Mouse (Mus musculus): Measurements from ENCODE around the gene Ttc23.
A peak's percentile ranks its signal among the peaks of the same experiment; 100 is the strongest.

Ttc23 gene

DNA sequence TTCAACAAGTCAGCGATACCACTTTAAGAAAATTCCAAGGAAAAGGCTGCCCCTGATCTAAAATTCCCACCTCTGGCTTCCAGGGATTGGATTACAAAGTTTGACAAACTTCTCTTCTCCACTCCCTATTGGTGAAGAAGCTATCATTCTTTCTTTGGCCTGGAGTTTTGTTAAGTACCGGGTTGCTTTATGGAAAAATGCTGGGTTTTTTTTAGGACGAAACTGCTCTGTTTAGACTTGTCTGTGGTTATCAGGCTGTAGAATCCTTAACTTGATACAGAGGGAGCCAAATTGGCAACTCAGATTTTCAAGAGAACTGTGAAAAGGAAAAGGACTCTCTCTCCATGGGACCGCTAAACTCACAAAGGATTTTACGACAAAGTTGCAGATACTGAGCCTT lies at the start of gene Ttc23:
TSS of gene Ttc23 (plus strand) at position 134 of the 400 bp plus-strand sequence.
- DNase-seq, result no peak

DNA sequence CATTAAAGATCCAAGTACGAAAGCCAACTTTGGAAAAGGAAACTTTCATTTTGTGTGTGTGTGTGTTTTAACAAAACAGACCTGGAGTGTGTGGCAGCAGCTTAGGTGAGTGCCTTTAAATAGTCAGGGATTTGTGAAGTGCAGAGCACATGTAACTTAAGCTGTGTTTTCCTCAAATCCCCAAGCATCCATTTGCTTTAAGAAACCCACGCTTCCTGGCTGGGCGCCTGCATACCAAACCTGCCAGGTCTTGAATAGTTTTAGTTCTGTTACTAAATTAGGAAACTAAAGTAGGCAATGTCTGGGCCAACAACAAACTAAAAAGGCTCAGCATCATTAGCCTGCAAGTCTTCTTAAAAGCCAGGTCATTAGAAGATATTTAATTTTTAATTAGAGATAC lies 49.2 kb upstream of the Ttc23 start:
- DNase-seq, result no peak

GRCm38 (mm10) chr7:67605114-67605513 lies 42.1 kb upstream of the Ttc23 start:
- no peak for DNase-seq

GRCm38 (mm10) chr7:67606250-67606649 lies 41.0 kb upstream of the Ttc23 start:
- DNase-seq, result no peak

DNA sequence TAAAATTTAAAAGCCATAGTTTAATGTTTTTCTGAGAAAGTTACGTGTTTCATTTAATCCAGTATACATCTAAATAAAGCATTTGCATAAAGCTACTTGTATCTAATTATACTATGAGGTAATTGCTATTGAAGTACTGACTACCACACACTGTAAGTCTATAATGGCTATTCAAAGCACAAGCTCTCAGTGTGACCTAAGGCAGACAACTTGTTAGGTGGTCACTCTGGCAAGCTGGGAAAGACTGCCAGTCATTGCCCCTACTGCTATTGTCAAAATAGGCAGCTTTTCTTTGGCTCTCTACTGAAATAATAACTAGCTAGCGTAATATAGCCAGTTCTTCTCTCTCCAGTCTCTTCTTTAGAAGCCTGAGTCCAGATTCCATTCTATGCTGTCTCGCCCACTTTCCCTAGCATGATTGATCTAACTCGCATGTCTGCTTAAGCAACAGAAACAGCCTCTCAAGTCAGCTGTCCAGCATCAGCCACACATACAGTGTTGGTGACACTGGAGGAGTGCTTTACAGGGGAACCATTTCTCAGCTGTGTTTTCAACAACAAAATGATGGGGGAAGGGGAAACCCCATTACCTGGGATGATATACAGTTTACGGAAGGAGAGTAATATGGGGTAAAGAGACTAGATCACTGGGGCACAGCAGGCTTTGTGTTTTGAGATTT lies 39.4 kb upstream of the Ttc23 start:
- no peak for DNase-seq

- no peak for DNase-seq
Observed at GRCm38 (mm10) chr7:67608348-67609024, 38.7 kb upstream of the Ttc23 start.

GRCm38 (mm10) chr7:67613795-67614463 lies 33.3 kb upstream of the Ttc23 start:
- no peak for DNase-seq

- no peak for DNase-seq
Observed at GRCm38 (mm10) chr7:67614464-67614861, 32.7 kb upstream of the Ttc23 start.

DNA sequence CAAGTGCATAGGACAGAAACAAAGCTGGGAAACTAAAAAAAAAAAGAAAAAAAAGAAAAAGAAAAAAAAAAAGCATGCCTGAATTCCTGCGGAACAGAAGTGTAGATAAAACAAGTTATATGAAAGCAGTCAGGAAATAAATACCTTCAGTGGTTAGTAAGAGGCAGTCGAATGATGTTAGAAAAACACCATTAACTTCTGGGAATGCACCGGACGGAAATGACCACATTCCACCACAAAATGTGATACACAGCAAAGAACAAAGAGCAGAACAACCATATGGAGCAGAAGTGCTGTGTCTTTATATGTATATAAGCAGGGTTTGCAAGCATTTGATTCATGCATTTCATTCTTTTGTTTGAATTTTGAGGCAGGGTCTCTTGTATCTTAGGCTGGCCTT lies 30.3 kb upstream of the Ttc23 start:
- DNase-seq, result no peak

- no peak for DNase-seq
Observed at GRCm38 (mm10) chr7:67617646-67618045, 29.6 kb upstream of the Ttc23 start.

DNA sequence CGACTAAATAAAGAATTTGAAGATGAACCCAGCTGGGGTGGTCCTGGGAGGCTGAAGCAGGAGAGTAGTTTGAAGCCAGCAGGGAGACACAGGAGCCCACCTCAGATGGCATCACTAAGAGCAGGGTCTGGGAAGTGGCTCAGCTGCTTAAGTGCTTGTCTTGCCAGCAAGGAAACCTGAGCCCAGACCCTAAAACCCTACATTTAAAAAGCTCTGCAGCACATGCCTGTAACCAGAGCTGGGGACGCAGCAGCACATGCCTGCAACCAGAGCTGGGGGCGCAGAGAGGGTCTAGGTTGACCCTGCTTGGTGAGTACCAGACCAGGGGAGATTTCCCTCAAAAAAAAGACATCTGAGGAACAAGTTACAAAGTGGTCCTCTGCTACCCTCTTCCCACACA lies 28.9 kb upstream of the Ttc23 start:
- no peak for DNase-seq

DNA sequence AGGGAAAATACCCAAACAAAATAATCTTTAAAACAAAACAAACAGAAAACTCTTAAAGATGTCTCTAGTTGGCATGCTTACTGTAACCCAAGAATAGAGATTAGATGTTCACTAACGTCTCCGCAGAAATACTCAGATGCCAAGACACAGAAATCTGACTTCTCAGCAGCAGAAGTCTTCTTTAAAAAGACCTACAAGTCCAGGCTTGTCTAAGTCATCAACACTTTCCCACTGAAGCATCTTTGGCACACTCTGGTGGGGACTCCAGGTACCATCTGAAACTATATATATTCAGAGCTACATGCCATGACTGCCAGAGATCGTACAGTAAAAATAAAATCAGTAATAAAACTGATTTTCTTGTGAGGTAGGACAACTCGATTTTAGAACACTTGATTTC lies 27.4 kb upstream of the Ttc23 start:
- DNase-seq, result no peak

GRCm38 (mm10) chr7:67622151-67622550 lies 25.1 kb upstream of the Ttc23 start:
- no peak for DNase-seq

DNA sequence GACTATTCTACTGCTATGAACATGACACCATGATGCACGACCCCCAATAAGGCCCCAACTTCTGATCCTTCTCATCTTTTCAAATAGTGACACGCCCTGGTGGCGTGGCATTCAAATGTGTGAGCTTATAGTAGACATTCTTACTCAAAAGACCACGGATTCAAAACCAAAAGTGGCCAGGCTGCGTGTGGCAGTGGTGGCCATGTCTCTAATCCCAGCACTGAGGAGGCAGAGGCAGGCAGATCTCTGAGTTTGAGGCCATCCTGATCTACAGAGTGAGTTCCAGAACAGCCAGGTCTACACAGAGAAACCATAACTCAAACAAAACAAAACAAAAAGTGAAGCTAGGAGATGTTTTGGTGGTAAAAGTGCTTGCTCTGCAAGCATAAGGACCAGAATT lies 20.5 kb upstream of the Ttc23 start:
- no peak for DNase-seq

DNA sequence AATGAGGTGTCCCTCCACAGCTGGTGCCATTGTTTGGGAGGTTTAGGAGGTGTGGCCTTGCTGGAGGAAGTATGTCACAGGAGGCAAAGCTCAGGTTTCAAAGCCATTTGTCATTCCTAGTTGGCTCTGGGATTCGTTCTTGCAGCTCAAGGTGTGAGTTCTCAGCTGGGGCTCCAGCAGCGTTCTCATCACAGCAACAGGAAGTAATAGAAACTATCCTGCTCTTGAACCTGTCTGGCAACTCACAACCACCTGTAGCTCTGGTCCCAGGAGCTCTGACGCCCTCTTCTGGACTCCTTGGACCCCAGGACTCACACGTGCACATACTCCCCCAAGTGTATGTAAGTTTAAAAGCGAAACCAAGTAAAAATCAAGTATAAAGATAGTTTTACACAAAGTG lies 17.5 kb upstream of the Ttc23 start:
- no peak for DNase-seq

DNA sequence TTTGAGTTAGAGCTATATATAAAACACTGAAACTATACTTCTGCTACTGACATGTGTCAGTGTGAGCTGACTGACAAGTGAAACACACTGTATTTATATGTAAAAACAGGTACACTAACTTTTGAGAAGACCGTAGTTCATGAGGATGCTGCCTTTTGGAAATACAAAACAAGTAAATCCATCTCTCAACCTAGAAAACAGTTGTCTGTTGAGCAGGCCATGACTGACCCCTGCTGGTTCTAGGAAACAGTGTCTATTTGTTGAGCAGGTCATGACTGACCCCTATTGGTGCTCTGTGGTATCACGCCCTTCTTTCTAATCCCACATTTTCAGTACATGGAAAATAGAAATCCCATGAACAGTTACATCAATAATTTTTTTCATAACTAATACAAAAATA lies 16.4 kb upstream of the Ttc23 start:
- DNase-seq, result peak; percentile 69

DNA sequence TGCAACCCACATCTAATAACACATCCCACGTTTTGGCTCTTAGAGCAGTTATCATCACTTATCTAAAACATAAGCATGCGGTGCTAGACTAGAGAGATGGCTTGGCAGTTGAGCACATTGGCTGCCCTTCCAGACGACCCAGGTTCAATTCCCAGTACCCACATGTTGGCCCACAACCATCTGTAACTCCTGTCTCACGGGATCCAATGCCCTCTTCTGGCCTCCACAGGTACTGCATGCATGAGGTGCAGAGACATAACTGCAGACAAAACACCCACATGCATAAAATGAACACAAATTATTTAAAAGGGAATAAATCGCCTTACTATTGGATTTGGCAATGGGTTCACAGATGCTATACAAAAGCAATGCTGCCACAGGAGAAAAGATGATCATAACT lies 14.8 kb upstream of the Ttc23 start:
- DNase-seq, result no peak

DNA sequence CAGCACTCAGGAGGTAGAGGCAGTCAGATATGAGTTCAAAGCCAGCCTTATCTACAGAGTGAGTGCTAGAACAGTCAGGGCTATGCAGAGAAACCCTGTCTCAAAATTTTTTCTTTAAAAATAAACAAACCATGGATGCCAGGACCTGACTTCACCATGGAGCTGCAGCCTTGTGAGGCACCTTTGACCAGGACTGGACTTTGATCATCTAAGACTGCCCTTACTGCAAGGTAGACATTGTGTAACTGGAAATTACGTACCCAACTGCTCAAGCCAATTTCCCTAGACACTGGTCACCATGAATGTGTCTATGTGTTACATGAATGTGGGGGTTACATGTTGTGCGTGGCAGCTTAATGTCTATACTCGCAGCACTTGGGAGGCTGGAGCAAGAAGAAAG lies 13.0 kb upstream of the Ttc23 start:
- DNase-seq, result no peak

- DNase-seq, result no peak
Observed at GRCm38 (mm10) chr7:67636161-67636560, 11.0 kb upstream of the Ttc23 start.

DNA sequence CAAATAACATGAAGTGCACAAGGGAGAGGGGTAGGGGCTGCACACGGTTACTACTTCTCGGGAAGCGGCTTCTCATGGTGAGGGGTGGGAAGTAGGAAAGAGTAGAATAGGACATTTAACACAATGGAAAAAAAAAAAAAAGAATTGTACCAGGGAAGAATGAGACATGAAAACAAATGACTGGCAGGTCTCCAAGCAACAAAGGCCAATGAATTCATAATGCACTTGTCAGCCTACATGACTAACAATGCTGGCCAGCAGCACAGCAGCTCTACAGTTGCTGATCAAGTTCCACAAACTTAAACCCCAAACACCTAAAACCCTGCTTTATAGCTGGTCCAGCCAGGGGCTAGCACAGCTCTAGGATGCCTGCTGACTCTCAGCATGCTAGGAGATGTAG lies 8.2 kb upstream of the Ttc23 start:
- no peak for DNase-seq

DNA sequence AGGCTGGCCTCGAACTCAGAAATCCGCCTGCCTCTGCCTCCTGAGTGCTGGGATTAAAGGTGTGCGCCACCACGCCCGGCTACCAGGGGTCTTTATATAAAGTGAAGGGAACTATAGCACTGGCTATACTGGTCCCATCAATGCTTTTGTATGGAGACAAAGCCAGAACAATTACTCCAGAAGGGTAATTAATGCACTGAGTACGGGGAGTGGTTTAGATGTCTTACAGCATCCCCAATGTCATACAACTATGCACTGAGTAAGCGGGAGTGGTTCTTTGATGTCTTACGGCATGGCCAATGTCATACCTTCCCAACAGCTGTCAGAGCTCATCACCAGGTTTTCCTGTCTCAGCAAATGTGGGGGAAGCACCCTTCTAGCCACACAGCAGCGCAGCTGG lies 4.3 kb upstream of the Ttc23 start:
- no peak for DNase-seq

DNA sequence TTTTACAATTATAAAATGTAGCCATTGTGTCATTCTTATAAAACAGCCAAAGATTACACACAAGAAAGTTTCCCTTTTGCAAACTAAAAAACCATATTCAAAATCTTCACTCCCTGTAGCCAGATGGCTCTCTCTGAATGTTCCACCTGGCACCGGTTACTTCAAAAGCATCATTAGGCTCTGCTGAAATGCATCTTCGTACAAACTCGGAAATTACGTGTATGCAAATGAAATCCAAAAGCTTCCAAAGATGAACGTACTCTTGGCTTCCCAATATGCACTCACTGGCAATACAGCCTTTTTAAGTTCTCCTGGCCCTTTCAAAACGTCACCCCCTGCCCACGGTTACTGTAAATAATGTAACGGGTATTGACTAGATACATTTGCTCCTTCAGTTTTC lies 2.9 kb upstream of the Ttc23 start:
- peak; percentile 11 for DNase-seq

- peak; percentile 99 for DNase-seq
Observed at GRCm38 (mm10) chr7:67644833-67645680, 2.2 kb upstream of the Ttc23 start, which contains the start of gene Lrrc28. Gene Lrrc28 (minus strand): TSS chr7:67645268.

Measured in cerebellum, adult 11-12 months (tissue).